Mouse (Mus musculus): ENCODE measurements around the gene Impg2.

The Impg2 gene
- long read RNA-seq, experiment 1, result 0 reads
- long read RNA-seq, experiment 2, result 0 reads

- intact Hi-C loops (cut with DNase I), result no loop called here
Measured at GRCm38 (mm10) chr16:56204051-56204450, at the start of gene Impg2. Gene Impg2, plus strand, starts transcription at chr16:56204313.

GRCm38 (mm10) chr16:56163466-56163865 lies 40.6 kb upstream of the Impg2 start:
- intact Hi-C loops (cut with DNase I), result loop anchor here (10.0 kb wide), 1 partner anchor 521 kb away; no protein-coding TSS in a partner anchor

- intact Hi-C loops (cut with DNase I), result no loop called here
Measured at GRCm38 (mm10) chr16:56170247-56170646, 33.9 kb upstream of the Impg2 start.

GRCm38 (mm10) chr16:56175867-56176581 lies 28.1 kb upstream of the Impg2 start:
- intact Hi-C loops (cut with DNase I), result no loop called here

- intact Hi-C loops (cut with DNase I), result no loop called here
Measured at GRCm38 (mm10) chr16:56186863-56187262, 17.2 kb upstream of the Impg2 start.

- intact Hi-C loops (cut with DNase I), result no loop called here
Measured at GRCm38 (mm10) chr16:56188198-56188597, 15.9 kb upstream of the Impg2 start.

- intact Hi-C loops (cut with DNase I), result no loop called here
Measured at GRCm38 (mm10) chr16:56212740-56213139, 8.6 kb downstream of the Impg2 start.

GRCm38 (mm10) chr16:56227686-56228085 lies 23.6 kb downstream of the Impg2 start:
- intact Hi-C loops (cut with DNase I), result no loop called here

- intact Hi-C loops (cut with DNase I), result no loop called here
Measured at GRCm38 (mm10) chr16:56229455-56229854, 25.3 kb downstream of the Impg2 start.

- intact Hi-C loops (cut with DNase I), result no loop called here
Measured at GRCm38 (mm10) chr16:56231300-56231699, 27.2 kb downstream of the Impg2 start.

GRCm38 (mm10) chr16:56232736-56233135 lies 28.6 kb downstream of the Impg2 start:
- intact Hi-C loops (cut with DNase I), result no loop called here

GRCm38 (mm10) chr16:56246031-56246430 lies 41.9 kb downstream of the Impg2 start:
- intact Hi-C loops (cut with DNase I), result no loop called here

GRCm38 (mm10) chr16:56273917-56274316 lies 69.8 kb downstream of the Impg2 start:
- intact Hi-C loops (cut with DNase I), result no loop called here

GRCm38 (mm10) chr16:56279060-56279459 lies 74.9 kb downstream of the Impg2 start:
- intact Hi-C loops (cut with DNase I), result no loop called here

- intact Hi-C loops (cut with DNase I), result no loop called here
Measured at GRCm38 (mm10) chr16:56279752-56280151, 75.6 kb downstream of the Impg2 start.

- intact Hi-C loops (cut with DNase I), result no loop called here
Measured at GRCm38 (mm10) chr16:56281336-56281735, 77.2 kb downstream of the Impg2 start.

- intact Hi-C loops (cut with DNase I), result no loop called here
Measured at GRCm38 (mm10) chr16:56283330-56283729, 79.2 kb downstream of the Impg2 start.

GRCm38 (mm10) chr16:56283873-56284272 lies 79.8 kb downstream of the Impg2 start:
- intact Hi-C loops (cut with DNase I), result no loop called here

- intact Hi-C loops (cut with DNase I), result no loop called here
Measured at GRCm38 (mm10) chr16:56286076-56286475, 82.0 kb downstream of the Impg2 start.

GRCm38 (mm10) chr16:56286977-56287376 lies 82.9 kb downstream of the Impg2 start:
- intact Hi-C loops (cut with DNase I), result no loop called here

GRCm38 (mm10) chr16:56294887-56295286 lies 90.8 kb downstream of the Impg2 start:
- intact Hi-C loops (cut with DNase I), result no loop called here

- intact Hi-C loops (cut with DNase I), result no loop called here
Measured at GRCm38 (mm10) chr16:56295888-56296648, 92.0 kb downstream of the Impg2 start.

- intact Hi-C loops (cut with DNase I), result no loop called here
Measured at GRCm38 (mm10) chr16:56298248-56298647, 94.1 kb downstream of the Impg2 start.
